Mouse (Mus musculus): ENCODE data around the gene Rtn4.

- no peak for TF ChIP-seq CTCF (conservative IDR thresholded peaks at IDR 0.05 in 1 of 2, IDR thresholded peaks at IDR 0.05 in 1 of 2; ENCODE audit: low read depth in 2 of 2, low read length in 2 of 2)
- no peak for TF ChIP-seq TCF12 (IDR thresholded peaks at IDR 0.05; ENCODE audit: low read depth, low read length)
Measured at GRCm38 (mm10) chr11:29746203-29746602, 53.5 kb downstream of the Rtn4 start.
